Mouse (Mus musculus) bone marrow macrophage, adult 2 months (primary cell): Measurements from ENCODE around the gene Rai1.

ENCODE experiments used
- CTCF ChIP-seq: IDR thresholded peaks from 2 replicates; pipeline ENCODE4 v1.5.1; 2012; ENCODE audit warnings: low read depth, mild to moderate bottlenecking, low read length, moderate library complexity
- POLR2A ChIP-seq: IDR thresholded peaks from 2 replicates; pipeline ENCODE4 v1.6.1; 2012; ENCODE audit warnings: mild to moderate bottlenecking, low read depth, low read length, borderline replicate concordance

DNA sequence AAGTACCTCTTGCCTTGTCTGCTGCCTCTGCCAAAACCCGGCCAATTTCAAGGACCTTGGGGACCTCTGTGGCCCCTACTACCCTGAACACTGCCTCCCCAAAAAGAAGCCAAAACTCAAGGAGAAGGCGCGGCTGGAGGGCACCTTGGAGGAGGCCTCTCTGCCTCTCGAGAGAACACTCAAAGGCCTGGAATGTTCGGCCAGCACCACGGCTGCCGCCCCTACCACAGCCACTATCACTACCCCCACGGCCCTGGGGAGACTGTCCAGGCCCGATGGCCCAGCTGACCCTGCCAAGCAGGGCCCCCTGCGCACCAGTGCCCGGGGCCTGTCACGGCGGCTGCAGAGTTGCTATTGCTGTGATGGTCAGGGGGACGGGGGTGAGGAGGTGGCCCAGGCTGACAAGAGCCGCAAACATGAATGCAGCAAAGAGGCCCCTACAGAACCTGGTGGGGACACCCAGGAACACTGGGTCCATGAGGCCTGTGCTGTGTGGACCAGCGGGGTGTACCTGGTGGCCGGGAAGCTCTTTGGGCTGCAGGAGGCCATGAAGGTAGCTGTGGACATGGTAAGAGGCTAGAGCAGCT, 85.3 kb downstream of the Rai1 start:
- TF ChIP-seq CTCF (no peak), POLR2A (no peak)
